Mouse (Mus musculus) ES-Bruce4 (cell line): ENCODE results near the gene Lap3.

Source experiments
- CTCF ChIP-seq: IDR thresholded peaks from one replicate; pipeline ENCODE4 v1.8.1; 2011; ENCODE audit warnings: low read depth, low read length
- POLR2A ChIP-seq: IDR thresholded peaks from one replicate; pipeline ENCODE4 v1.8.1; 2011; ENCODE audit warnings: low read length; ENCODE audit not compliant: insufficient read depth

DNA sequence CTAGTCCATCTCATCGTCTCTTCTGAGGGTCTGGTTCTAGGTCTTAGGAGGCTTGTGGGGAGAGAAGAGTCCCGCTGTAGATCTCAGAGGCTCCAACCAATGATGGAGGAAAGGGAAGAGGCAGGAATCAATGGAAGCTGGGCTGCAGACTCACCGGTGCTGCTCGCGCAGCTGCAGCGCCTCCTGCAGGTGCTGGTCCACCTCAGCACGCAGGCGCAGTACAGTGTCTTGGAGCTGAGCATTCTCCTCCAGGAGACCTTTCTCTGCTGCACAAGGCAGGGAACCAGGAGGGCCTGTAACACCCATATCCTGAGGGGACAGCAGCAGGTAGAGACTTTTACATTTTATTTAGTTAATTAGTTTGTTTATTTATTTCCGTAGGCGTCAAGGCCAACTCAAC is 46.3 kb downstream of the Lap3 start:
- TF ChIP-seq CTCF (peak; percentile 77), POLR2A (no peak)
